In the genomic region with DNA sequence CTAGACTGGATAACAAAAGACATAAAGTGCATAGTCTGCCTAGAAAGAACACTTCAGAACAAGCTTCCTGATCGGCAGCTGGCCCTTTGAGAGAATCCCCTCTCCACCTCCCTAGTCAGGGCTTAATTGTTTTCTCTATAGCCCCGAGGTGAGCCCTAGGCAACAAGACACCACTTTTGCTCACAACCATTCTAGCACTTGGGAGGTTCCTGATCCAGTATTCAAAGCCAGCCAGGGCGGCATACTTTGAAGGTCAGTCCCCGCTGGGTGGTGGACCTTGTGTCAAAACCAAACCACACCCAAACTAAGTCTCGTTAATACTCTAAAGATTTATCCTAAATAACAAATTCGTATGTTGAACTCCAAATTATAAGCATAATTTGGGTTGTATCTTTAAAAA, we compare ENCODE assay signal across 8 mouse cellular contexts. TPM values are rescaled to one million over a fixed set of nuclear protein-coding genes. Genes with fewer than 3 reads are reported as not detected.
DNase-seq lines count a peak whose midpoint lies in the region; ATAC-seq and TF ChIP-seq lines count a peak whose summit lies in the region.

No protein-coding gene starts in this region.

- H3K4me1 ChIP-seq in heart, embryonic 12.5 days (replicated peaks) = peaks cover 28% of the 10 kb centered on the region
- peaks cover 7 to 12% of the 10 kb centered on the region in 2 experiments for H3K4me1 ChIP-seq in ES-E14 (ENCODE audit: control insufficient read depth in 2 of 2, insufficient read depth in 2 of 2, low read length in 2 of 2, poor library complexity in 1 of 2)
- H3K4me1 ChIP-seq in forebrain, postnatal 0 days (ENCODE audit: insufficient read depth) = peaks cover 13% of the 10 kb centered on the region
- H3K4me1 ChIP-seq in midbrain, embryonic 11.5 days (ENCODE audit: control insufficient read depth, insufficient read depth, low read length) = peaks cover 19% of the 10 kb centered on the region

- 22% methylated on average over 6 of the region's 6 CpGs for WGBS in heart, embryonic 12.5 days
- 7% methylated on average over 6 of the region's 6 CpGs for WGBS in forebrain, postnatal 0 days
- WGBS in midbrain, embryonic 11.5 days = 19% methylated on average over 6 of the region's 6 CpGs

- H3K36me3 ChIP-seq in heart, embryonic 12.5 days = no peaks in the 10 kb centered on the region
- H3K36me3 ChIP-seq in ES-E14 (ENCODE audit: control insufficient read depth, insufficient read depth, low read length, poor library complexity, severe bottlenecking) = no peaks in the 10 kb centered on the region
- no peaks in the 10 kb centered on the region for H3K36me3 ChIP-seq in forebrain, postnatal 0 days (ENCODE audit: insufficient read depth)
- H3K36me3 ChIP-seq in midbrain, embryonic 11.5 days (ENCODE audit: control insufficient read depth, insufficient read depth, low read length) = no peaks in the 10 kb centered on the region

- H3K4me3 ChIP-seq in heart, embryonic 12.5 days = peak overlapping the region; percentile 90
- peak overlapping the region; percentile 84 to 86 for H3K4me3 ChIP-seq in ES-E14 (ENCODE audit: insufficient read depth in 1 of 2, low read depth in 1 of 2, low read length in 2 of 2, poor library complexity in 1 of 2, severe bottlenecking in 1 of 2)
- H3K4me3 ChIP-seq in forebrain, postnatal 0 days (ENCODE audit: low read depth, low read length) = peak overlapping the region; percentile 80
- H3K4me3 ChIP-seq in midbrain, embryonic 11.5 days (ENCODE audit: low read depth, low read length) = peak overlapping the region; percentile 62

- in situ Hi-C loops in ES-E14 (cut with MboI; ENCODE audit: low sequenced_read_pairs in 2 of 2, unreplicated experiment in 2 of 2) = no loop called here

- no peaks in the 10 kb centered on the region for H3K27me3 ChIP-seq in heart, embryonic 12.5 days (replicated peaks)
- no peaks in the 10 kb centered on the region for H3K27me3 ChIP-seq in forebrain, postnatal 0 days (ENCODE audit: insufficient read depth, low read length)
- no peaks in the 10 kb centered on the region for H3K27me3 ChIP-seq in midbrain, embryonic 11.5 days (ENCODE audit: control insufficient read depth, insufficient read depth, low read length)

- H3K4me2 ChIP-seq in heart, embryonic 12.5 days = peak overlapping the region; percentile 90
- peak overlapping the region; percentile 74 for H3K4me2 ChIP-seq in forebrain, postnatal 0 days (ENCODE audit: low read depth)
- H3K4me2 ChIP-seq in midbrain, embryonic 11.5 days = peak overlapping the region; percentile 76

- no peak for TF ChIP-seq CTCF in forebrain, postnatal 0 days (IDR thresholded peaks at IDR 0.05; ENCODE audit: low read depth)

- no peaks in the 10 kb centered on the region for H3K9me3 ChIP-seq in heart, embryonic 12.5 days (replicated peaks)
- no peaks in the 10 kb centered on the region for H3K9me3 ChIP-seq in ES-E14 (ENCODE audit: control insufficient read depth, insufficient read depth, low read depth, low read length)
- H3K9me3 ChIP-seq in forebrain, postnatal 0 days (ENCODE audit: low read length) = no peaks in the 10 kb centered on the region
- H3K9me3 ChIP-seq in midbrain, embryonic 11.5 days (ENCODE audit: control insufficient read depth, low read length) = no peaks in the 10 kb centered on the region

- ATAC-seq in heart, embryonic 12.5 days (ENCODE audit: insufficient number of reproducible peaks, low FRiP score) = no peak; the same call in 1 of the 2 replicates
- no peak for ATAC-seq in forebrain, postnatal 0 days
- peak; percentile 38; the same call in 1 of the 2 replicates for ATAC-seq in midbrain, embryonic 11.5 days (ENCODE audit: low FRiP score)

- peak overlapping the region; percentile 85; the same call in 1 of the 2 replicates for H3K27ac ChIP-seq in heart, embryonic 12.5 days (ENCODE audit: poor library complexity, severe bottlenecking)
- H3K27ac ChIP-seq in ES-E14 (ENCODE audit: insufficient read depth, low read depth, low read length, poor library complexity, severe bottlenecking) = peak overlapping the region; percentile 93; the same call in 1 of the 2 replicates
- H3K27ac ChIP-seq in forebrain, postnatal 0 days (ENCODE audit: low read depth, low read length) = peak overlapping the region; percentile 88; the same call in 1 of the 2 replicates
- H3K27ac ChIP-seq in midbrain, embryonic 11.5 days (ENCODE audit: low read depth, low read length) = peak overlapping the region; percentile 67; the same call in 1 of the 2 replicates

- DNase-seq in heart, adult 8-10 months (ENCODE audit: low spot score) = no peak
- peak; percentile 88 for DNase-seq in ES-E14 (ENCODE audit: low read depth, low spot score)
- no peak for DNase-seq in forebrain, postnatal 0 days
- no peak for DNase-seq in midbrain, embryonic 11.5 days (ENCODE audit: low spot score, missing footprints)
- DNase-seq in ovary, postnatal 14 days (ENCODE audit: low spot score) = no peak
- DNase-seq in T-cell, adult 2 months (ENCODE audit: low spot score) = no peak
- DNase-seq in gastrocnemius, postnatal 4 days (ENCODE audit: low spot score in 2 of 2) = no peak

- peak overlapping the region; percentile 88 for H3K9ac ChIP-seq in heart, embryonic 12.5 days
- peak overlapping the region; percentile 97 for H3K9ac ChIP-seq in ES-E14 (ENCODE audit: insufficient read depth, low read depth, low read length, poor library complexity, severe bottlenecking)
- H3K9ac ChIP-seq in forebrain, postnatal 0 days = peak overlapping the region; percentile 74
- peak overlapping the region; percentile 85 for H3K9ac ChIP-seq in midbrain, embryonic 11.5 days (ENCODE audit: low read length)

TF ChIP-seq in ES-E14, 5 proteins besides CTCF, POLR2A, EP300 and RAD21:
- TF ChIP-seq MAFK (IDR thresholded peaks at IDR 0.05; ENCODE audit: insufficient read depth, low read depth, low read length) = no peak
- peak; percentile 35; the same call in 1 of the 2 replicates for TF ChIP-seq CHD2 (IDR thresholded peaks at IDR 0.05; ENCODE audit: low read depth, low read length)
- TF ChIP-seq ZNF384 (IDR thresholded peaks at IDR 0.05; ENCODE audit: low read depth, low read length) = no peak
- no peak for TF ChIP-seq HCFC1 (IDR thresholded peaks at IDR 0.05; ENCODE audit: borderline replicate concordance, insufficient read depth, low read length)
- TF ChIP-seq ZC3H11A (IDR thresholded peaks at IDR 0.05; ENCODE audit: borderline replicate concordance, low read depth, low read length) = no peak
TF ChIP-seq in ES-E14: peak in this region for 1.

RNA-seq across cellular contexts. Expression of gene Dleu7, which starts 38.6 kb away (rescaled TPM):
- 1.4 and 1.7 TPM in 2 replicates for polyA plus RNA-seq in heart, embryonic 12.5 days (2016; fragmentation: Nextera tagmentation; extraction: Ambion mirVana)
- under 1 TPM in 1 of 4 experiments, not detected in 3; 0.17 TPM for total RNA-seq in heart, adult 8-10 months (2022)
- total RNA-seq in ES-E14 (2012; rRNA removed) = 0.98 and 1.2 TPM in 2 replicates
- 29.3 and 30.1 TPM in 2 replicates for total RNA-seq in forebrain, postnatal 0 days (2014; rRNA removed)
- 15.8 and 19.6 TPM in 2 replicates for polyA plus RNA-seq in forebrain, postnatal 0 days (2015; fragmentation: Nextera tagmentation; extraction: Ambion mirVana)
- polyA plus RNA-seq in midbrain, embryonic 11.5 days (2014; fragmentation: Nextera tagmentation; extraction: Ambion mirVana) = 3.7 and 5.1 TPM in 2 replicates
- under 1 TPM; 0.42 to 0.75 TPM for total RNA-seq in gastrocnemius, postnatal 4 days (2021)

RNA-seq across cellular contexts. Expression of gene Rnaseh2b, which starts 39.1 kb away (rescaled TPM):
- 69.1 and 76.0 TPM in 2 replicates for polyA plus RNA-seq in heart, embryonic 12.5 days (2016; fragmentation: Nextera tagmentation; extraction: Ambion mirVana)
- total RNA-seq in heart, adult 8-10 months (2022) = 10 to 100 TPM in 3 of 4 experiments, 1 to 10 TPM in 1; 9.8 to 13.4 (median 11.0) TPM
- total RNA-seq in ES-E14 (2012; rRNA removed) = 16.4 and 27.3 TPM in 2 replicates
- 20.7 and 21.3 TPM in 2 replicates for total RNA-seq in forebrain, postnatal 0 days (2014; rRNA removed)
- polyA plus RNA-seq in forebrain, postnatal 0 days (2015; fragmentation: Nextera tagmentation; extraction: Ambion mirVana) = 40.3 and 48.7 TPM in 2 replicates
- 78.1 and 89.3 TPM in 2 replicates for polyA plus RNA-seq in midbrain, embryonic 11.5 days (2014; fragmentation: Nextera tagmentation; extraction: Ambion mirVana)
- total RNA-seq in gastrocnemius, postnatal 4 days (2021) = 10 to 100 TPM; 16.2 to 16.3 TPM

Comparison
In these comparisons a context has a peak if more than half of its experiments do, and no peak if none do; other contexts are left out.
1. RNA of gene Dleu7, which starts 38.6 kb away (total RNA-seq): 29.3 to 30.1 TPM in forebrain, postnatal 0 days; 0.98 to 1.2 TPM in ES-E14, 0.42 to 0.75 TPM in gastrocnemius, postnatal 4 days and 0.17 TPM in heart, adult 8-10 months; every median in the first group is over 10 times any median in the second.
2. Peak in every context shown above with its lines, with median percentiles within 50 percentile points of each other: H3K27ac ChIP-seq, H3K4me2 ChIP-seq, H3K4me3 ChIP-seq and H3K9ac ChIP-seq.